Mouse (Mus musculus) liver, embryonic 14.5 days (tissue): ENCODE data around the gene Zfp36l1.

Experiments
- CTCF ChIP-seq: IDR thresholded peaks from 2 replicates; pipeline ENCODE4 v1.5.1; 2016; ENCODE audit warnings: antibody characterized with exemption, low read depth, control low read depth
- EP300 ChIP-seq: IDR thresholded peaks from 2 replicates; pipeline ENCODE4 v1.6.1; 2016; ENCODE audit warnings: antibody characterized with exemption, low read depth

DNA sequence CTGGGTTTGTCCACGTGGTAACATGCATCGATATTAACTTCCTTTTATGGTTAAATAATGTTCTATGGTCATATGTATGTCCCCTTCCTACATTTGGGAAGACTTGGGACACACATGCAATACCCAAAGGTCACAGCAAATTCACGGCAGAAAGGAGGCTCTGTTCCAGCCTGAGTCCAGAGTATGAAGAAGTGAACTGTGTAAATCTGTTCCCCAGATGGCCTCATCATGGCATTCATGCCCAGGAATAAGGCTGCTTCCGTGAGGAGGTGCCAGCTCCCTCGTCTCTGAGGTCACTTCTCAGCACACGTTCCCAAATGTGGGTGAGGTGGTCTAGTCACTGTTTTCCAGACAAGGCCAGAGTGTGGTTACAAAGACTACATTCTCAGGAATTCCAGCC lies 24.4 kb upstream of the Zfp36l1 start:
- TF ChIP-seq CTCF, result no peak
- no peak for TF ChIP-seq EP300
